Mouse (Mus musculus): ENCODE results near the gene Spata13. TPM values are rescaled to one million over a fixed set of nuclear protein-coding genes. Genes with fewer than 3 reads are reported as not detected.

Spata13 gene
- total RNA-seq, 2 experiments from 2014 or later = 18.9 to 19.6 TPM

GRCm38 (mm10) chr14:60779198-60779597, 145.4 kb downstream of the Spata13 start:
- no peak for DNase-seq (ENCODE audit: low spot score in 2 of 2)

GRCm38 (mm10) chr14:60782121-60782656, 148.4 kb downstream of the Spata13 start:
- DNase-seq (ENCODE audit: low spot score in 2 of 2) = no peak

GRCm38 (mm10) chr14:60783196-60783595, 149.4 kb downstream of the Spata13 start:
- DNase-seq (ENCODE audit: low spot score in 2 of 2) = no peak

GRCm38 (mm10) chr14:60784427-60785315, 150.9 kb downstream of the Spata13 start, which contains the start of gene Mipep:
Gene Mipep (plus strand): TSS chr14:60784573.
- DNase-seq (ENCODE audit: low spot score in 2 of 2) = peak; percentile 52 to 73

GRCm38 (mm10) chr14:60790103-60790502, 156.3 kb downstream of the Spata13 start:
- DNase-seq (ENCODE audit: low spot score in 2 of 2) = peak in 1 of 2 experiments; percentile 26

- DNase-seq (ENCODE audit: low spot score in 2 of 2) = no peak
Measured at GRCm38 (mm10) chr14:60796600-60797322, 163.0 kb downstream of the Spata13 start.

GRCm38 (mm10) chr14:60797596-60797995, 163.8 kb downstream of the Spata13 start:
- no peak for DNase-seq (ENCODE audit: low spot score in 2 of 2)

GRCm38 (mm10) chr14:60798721-60799120, 164.9 kb downstream of the Spata13 start:
- no peak for DNase-seq (ENCODE audit: low spot score in 2 of 2)

GRCm38 (mm10) chr14:60799762-60800728, 166.2 kb downstream of the Spata13 start:
- DNase-seq (ENCODE audit: low spot score in 2 of 2) = no peak

- no peak for DNase-seq (ENCODE audit: low spot score in 2 of 2)
Measured at GRCm38 (mm10) chr14:60802026-60802425, 168.2 kb downstream of the Spata13 start.

GRCm38 (mm10) chr14:60804978-60805377, 171.2 kb downstream of the Spata13 start:
- no peak for DNase-seq (ENCODE audit: low spot score in 2 of 2)

GRCm38 (mm10) chr14:60805871-60806270, 172.1 kb downstream of the Spata13 start:
- DNase-seq (ENCODE audit: low spot score in 2 of 2) = no peak

- no peak for DNase-seq (ENCODE audit: low spot score in 2 of 2)
Measured at GRCm38 (mm10) chr14:60806891-60807344, 173.1 kb downstream of the Spata13 start.

GRCm38 (mm10) chr14:60809881-60810280, 176.1 kb downstream of the Spata13 start:
- DNase-seq (ENCODE audit: low spot score in 2 of 2) = no peak

GRCm38 (mm10) chr14:60811547-60811946, 177.7 kb downstream of the Spata13 start:
- DNase-seq (ENCODE audit: low spot score in 2 of 2) = no peak

Other genes starting within 250 kb of the Spata13 start
- 10 to 100 TPM; 27.2 to 27.7 TPM for gene C1qtnf9, start 134.1 kb downstream of the Spata13 start, total RNA-seq (2021)
- gene Mipep, start 150.6 kb downstream of the Spata13 start, total RNA-seq (2021) = 10 to 100 TPM; 22.2 to 22.7 TPM

Measured in gastrocnemius, postnatal 4 days (tissue).